Mouse (Mus musculus) gastrocnemius, postnatal 10 days (tissue): ENCODE data around the gene Acadm. TPM values are rescaled to one million over a fixed set of nuclear protein-coding genes. Genes with fewer than 3 reads are reported as not detected.

ENCODE experiments used
- DNase-seq: peaks from one replicate; pipeline ENCODE4 v3.0.0; 2021; ENCODE audit warnings: mixed read lengths
- long read RNA-seq, 2 experiments: library from polyadenylated mRNA; stranded (forward); transcript quantifications; one replicate each; pipeline ENCODE4 v2.0.0; 2021
- total RNA-seq, 2 experiments: library from RNA; stranded (reverse); gene quantifications; 2 replicates each; pipeline ENCODE4 v1.2.3; 2021

The Acadm gene
- 100 to 1,000 TPM; 248 to 275 TPM for total RNA-seq
- long read RNA-seq, experiment 1, transcript Acadm-203 (2 exons, 437 nt), result minor isoform, 5 of 357 reads
- long read RNA-seq, experiment 1, transcript Acadm-201 (12 exons, 2,047 nt), result major isoform, 316 of 357 reads
- long read RNA-seq, experiment 1, partial matches to known transcripts, result 31 of 357 reads
- long read RNA-seq, experiment 1, other reads (novel, unspliced or antisense), result 5 of 357 reads
- long read RNA-seq, experiment 2, transcript Acadm-201 (12 exons, 2,047 nt), result major isoform, 363 of 414 reads
- long read RNA-seq, experiment 2, partial matches to known transcripts, result 34 of 414 reads
- long read RNA-seq, experiment 2, other reads (novel, unspliced or antisense), result 14 of 414 reads

- DNase-seq, result peak; percentile 98
Observed at GRCm38 (mm10) chr3:153944335-153944990, at the start of gene Acadm. Gene Acadm (minus strand): TSS chr3:153944632.

GRCm38 (mm10) chr3:153984428-153985340, 40.3 kb upstream of the Acadm start:
- no peak for DNase-seq

- no peak for DNase-seq
Observed at GRCm38 (mm10) chr3:153980611-153981010, 36.2 kb upstream of the Acadm start.

DNA sequence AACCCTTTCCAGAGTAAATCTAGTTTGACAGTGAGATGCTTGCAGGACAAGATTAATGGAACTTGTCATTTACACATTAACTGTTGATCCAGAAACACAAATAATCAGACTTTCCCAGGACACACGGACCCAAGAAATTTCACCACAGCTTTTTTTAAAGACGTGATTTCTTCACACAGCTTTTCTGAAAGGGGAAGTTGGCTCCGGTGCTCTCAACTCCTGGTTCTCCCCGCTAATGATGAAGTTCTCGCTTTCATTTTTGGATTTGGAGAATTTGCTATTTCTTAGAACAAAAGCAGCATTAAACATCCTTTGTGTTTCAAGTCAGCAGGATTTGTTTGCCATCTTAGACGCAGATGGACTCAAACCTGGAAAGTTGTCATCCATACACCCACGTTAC, 31.4 kb upstream of the Acadm start:
- DNase-seq, result no peak

DNA sequence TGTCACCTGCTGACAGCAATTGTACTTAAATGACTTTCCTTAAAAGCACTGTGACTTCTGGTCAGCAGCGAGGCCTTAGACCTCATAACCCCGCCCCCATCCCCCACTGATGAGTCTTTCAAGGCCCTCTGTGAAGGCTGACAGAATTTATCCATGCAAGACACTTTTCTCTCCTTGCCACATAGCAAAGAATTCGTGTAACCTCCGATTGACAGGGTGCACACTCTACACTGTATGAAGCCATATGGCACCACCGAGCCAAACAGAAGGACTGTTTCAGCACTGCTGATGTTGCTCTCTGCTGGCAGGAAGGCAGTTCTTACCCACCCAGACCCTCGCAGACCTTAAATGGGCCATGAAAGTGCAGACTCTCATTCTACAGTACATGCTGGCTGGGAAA, 30.6 kb upstream of the Acadm start:
- no peak for DNase-seq

GRCm38 (mm10) chr3:153973949-153974760, 29.7 kb upstream of the Acadm start:
- no peak for DNase-seq

- peak; percentile 40 for DNase-seq
Observed at GRCm38 (mm10) chr3:153973171-153973948, 28.9 kb upstream of the Acadm start, which contains the start of gene Slc44a5. Gene Slc44a5 (plus strand): TSS chr3:153973436.

GRCm38 (mm10) chr3:153969451-153969850, 25.0 kb upstream of the Acadm start:
- no peak for DNase-seq

- DNase-seq, result peak; percentile 33
Observed at GRCm38 (mm10) chr3:153968549-153968948, 24.1 kb upstream of the Acadm start.

DNA sequence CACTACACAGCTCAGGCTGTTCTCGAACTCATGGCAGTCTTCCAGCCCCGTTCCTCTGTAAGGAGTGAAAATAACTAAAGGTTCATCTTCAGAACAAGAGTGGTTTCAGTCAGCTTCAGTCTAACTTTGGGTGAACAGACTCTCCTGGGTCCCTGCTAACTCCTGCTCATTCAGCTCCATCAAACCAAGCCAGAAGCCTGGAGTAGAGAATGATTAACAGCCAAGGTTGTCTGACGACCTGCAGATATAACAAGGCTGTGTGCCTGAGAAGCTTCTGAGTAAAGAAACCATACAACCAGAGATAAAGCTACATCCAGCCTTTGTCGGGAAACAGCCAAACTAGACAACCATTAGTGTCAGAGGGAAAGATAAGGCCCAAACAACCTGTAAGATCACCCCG, 23.0 kb upstream of the Acadm start:
- DNase-seq, result no peak

- no peak for DNase-seq
Observed at GRCm38 (mm10) chr3:153961632-153962389, 17.4 kb upstream of the Acadm start.

DNA sequence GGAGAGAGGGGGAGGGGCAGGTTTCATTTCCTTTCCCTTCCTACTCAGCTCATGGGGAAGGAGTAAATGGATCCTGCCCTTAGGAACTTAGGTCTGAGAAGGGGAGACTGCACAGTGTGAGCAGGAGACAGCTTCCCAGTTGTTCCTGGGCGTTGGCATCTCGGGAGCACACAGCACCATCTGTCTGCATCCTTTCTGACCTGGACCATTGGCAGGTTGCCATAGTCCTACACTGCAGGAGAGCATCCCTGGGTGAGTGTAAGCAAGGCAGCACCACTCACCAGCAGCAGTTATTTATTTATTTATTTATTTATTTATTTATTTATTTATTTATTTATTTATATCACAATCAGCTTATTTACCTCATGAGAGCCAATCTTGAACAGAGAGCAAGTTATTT, 16.5 kb upstream of the Acadm start:
- DNase-seq, result no peak

DNA sequence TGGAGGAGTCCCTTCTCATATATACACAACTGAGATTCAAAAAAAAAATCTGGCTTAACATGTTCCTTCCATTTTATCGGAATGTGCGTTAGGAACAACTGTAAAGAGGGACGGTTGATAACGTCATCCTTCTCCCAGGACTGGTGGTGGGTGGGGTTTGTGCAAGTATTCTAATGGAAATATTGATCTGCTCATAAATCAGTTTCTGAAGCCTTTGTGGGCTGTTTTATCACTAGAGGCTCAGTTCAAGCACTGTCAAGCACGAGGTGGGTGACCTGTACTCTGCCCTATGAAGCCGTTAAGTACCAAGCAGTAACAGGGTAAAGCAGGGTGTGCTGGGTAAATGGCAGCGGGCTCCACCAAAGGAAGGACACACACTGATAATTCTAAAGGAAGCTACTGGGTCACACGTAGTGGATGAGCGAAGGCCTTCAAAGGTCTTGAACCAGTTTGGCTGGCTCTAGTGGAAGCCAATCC, 15.3 kb upstream of the Acadm start:
- no peak for DNase-seq

DNA sequence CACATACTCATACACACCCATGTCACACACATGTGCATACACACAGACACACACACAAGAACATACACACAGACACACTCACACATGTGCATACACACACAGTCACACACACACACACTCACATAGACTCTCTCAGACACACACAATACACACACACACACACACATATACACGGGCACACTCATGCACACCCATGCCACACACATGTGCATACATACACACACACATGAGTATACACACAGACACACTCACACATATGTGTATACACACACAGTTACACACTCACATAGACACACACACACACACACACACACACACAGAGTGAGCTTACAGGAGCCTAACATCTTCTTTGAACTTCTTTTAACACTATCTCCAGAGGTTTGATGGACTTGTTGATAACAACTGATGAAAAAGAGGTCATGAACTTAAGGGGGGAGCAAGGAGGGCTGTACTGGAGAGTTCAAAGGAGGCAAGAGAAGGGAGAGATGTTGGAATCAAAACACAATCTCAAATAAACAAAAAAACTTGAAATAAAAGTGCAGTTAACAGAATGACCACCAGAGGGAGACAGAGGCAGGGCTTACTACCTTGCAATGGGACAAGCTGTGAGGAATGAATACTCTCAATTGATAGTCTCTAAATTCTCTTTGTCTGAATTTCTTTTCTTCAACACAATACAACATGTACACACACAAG, 14.8 kb upstream of the Acadm start:
- DNase-seq, result no peak

GRCm38 (mm10) chr3:153957916-153958315, 13.5 kb upstream of the Acadm start:
- DNase-seq, result no peak

DNA sequence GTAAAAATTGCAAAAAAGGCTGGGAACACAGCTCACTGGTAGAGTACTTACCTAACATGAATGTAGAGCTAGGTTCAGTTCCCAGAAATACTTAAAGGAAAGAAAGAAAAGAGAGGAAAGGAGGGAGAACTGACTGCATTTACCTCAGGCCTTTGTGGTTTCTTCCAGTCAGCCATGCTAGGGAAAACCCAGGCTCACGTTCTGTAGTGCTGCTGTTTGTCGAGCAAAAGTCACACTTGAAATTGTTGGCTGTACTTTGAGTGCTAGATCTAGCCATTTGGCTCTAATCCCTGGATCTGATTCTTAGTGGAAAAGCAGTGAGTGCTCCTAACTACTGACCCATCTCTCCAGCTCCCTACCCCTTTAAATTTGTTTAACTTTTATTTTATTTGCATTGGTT, 3.7 kb upstream of the Acadm start:
- DNase-seq, result no peak

- no peak for DNase-seq
Observed at GRCm38 (mm10) chr3:153947271-153947670, 2.8 kb upstream of the Acadm start.

DNA sequence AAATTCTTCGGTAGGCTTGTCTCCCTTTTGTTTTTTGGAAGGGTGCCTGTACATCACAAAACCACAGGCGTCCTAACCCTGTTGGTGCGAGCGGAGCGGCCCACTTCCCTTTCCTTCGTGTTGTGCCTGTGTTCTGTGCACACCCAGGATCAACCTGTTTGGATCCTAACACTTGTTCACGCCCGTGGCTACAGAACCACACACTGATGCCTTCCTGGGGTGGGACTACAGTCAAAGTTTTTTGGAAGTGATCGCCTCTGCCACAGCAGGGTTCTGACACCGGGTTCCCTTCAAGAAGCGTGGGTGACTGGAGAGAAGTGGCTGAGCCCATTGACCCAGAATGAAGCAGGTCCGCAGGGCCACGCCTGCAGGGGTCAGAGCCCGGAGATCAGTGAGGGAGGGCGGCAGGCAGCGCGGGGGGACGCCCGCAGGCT, 514 bp downstream of the Acadm start:
- DNase-seq, result no peak

- DNase-seq, result no peak
Observed at GRCm38 (mm10) chr3:153943003-153943640, 1.3 kb downstream of the Acadm start.
